Mouse (Mus musculus): Measurements from ENCODE around the gene Sall1. TPM values are rescaled to one million over a fixed set of nuclear protein-coding genes. Genes with fewer than 3 reads are reported as not detected.

Gene Sall1
- polyA plus RNA-seq, 1 experiment from 2014 or later = 5.8 TPM

GRCm38 (mm10) chr8:88991780-88992509 is 52.0 kb downstream of the Sall1 start:
- 61% methylated on average over 15 of the region's 15 CpGs for WGBS
- ATAC-seq = no peak

GRCm38 (mm10) chr8:88991176-88991575 is 52.8 kb downstream of the Sall1 start:
- Histone ChIP-seq H3K9me3 (replicated peaks; ENCODE audit: control insufficient read depth, low read length, poor library complexity, severe bottlenecking) (no peaks in the 10 kb centered on the region), H3K9ac (ENCODE audit: low read depth, low read length) (no peak overlapping the region), H3K4me2 (ENCODE audit: low read length) (no peak overlapping the region), H3K4me1 (ENCODE audit: control insufficient read depth, insufficient read depth, low read length) (no peaks in the 10 kb centered on the region), H3K36me3 (ENCODE audit: control insufficient read depth, insufficient read depth, low read length) (no peaks in the 10 kb centered on the region), H3K4me3 (ENCODE audit: low read depth, low read length) (no peak overlapping the region), H3K27ac (ENCODE audit: low read length) (no peak overlapping the region), H3K27me3 (ENCODE audit: control insufficient read depth, insufficient read depth, low read depth, low read length) (no peaks in the 10 kb centered on the region; the same call in none of the 2 replicates)
- ATAC-seq = no peak
- WGBS = 70% methylated on average over 5 of the region's 5 CpGs

More at GRCm38 (mm10) chr8:88991780-88992509, 52.0 kb downstream of the Sall1 start:
- Histone ChIP-seq H3K27me3 (ENCODE audit: control insufficient read depth, insufficient read depth, low read depth, low read length) (no peaks in the 10 kb centered on the region; the same call in none of the 2 replicates), H3K4me2 (ENCODE audit: low read length) (no peak overlapping the region), H3K9me3 (replicated peaks; ENCODE audit: control insufficient read depth, low read length, poor library complexity, severe bottlenecking) (no peaks in the 10 kb centered on the region), H3K36me3 (ENCODE audit: control insufficient read depth, insufficient read depth, low read length) (no peaks in the 10 kb centered on the region), H3K4me3 (ENCODE audit: low read depth, low read length) (no peak overlapping the region), H3K4me1 (ENCODE audit: control insufficient read depth, insufficient read depth, low read length) (no peaks in the 10 kb centered on the region), H3K27ac (ENCODE audit: low read length) (no peak overlapping the region), H3K9ac (ENCODE audit: low read depth, low read length) (no peak overlapping the region)

- H3K9me3 ChIP-seq (replicated peaks; ENCODE audit: control insufficient read depth, low read length, poor library complexity, severe bottlenecking) = no peaks in the 10 kb centered on the region
- no peak overlapping the region for H3K9ac ChIP-seq (ENCODE audit: low read depth, low read length)
- H3K4me3 ChIP-seq (ENCODE audit: low read depth, low read length) = no peak overlapping the region
- no peaks in the 10 kb centered on the region; the same call in none of the 2 replicates for H3K27me3 ChIP-seq (ENCODE audit: control insufficient read depth, insufficient read depth, low read depth, low read length)
- H3K27ac ChIP-seq (ENCODE audit: low read length) = no peak overlapping the region
- 69% methylated on average over 3 of the region's 3 CpGs for WGBS
- no peak overlapping the region for H3K4me2 ChIP-seq (ENCODE audit: low read length)
- H3K36me3 ChIP-seq (ENCODE audit: control insufficient read depth, insufficient read depth, low read length) = no peaks in the 10 kb centered on the region
- no peaks in the 10 kb centered on the region for H3K4me1 ChIP-seq (ENCODE audit: control insufficient read depth, insufficient read depth, low read length)
- no peak for ATAC-seq
Measured at GRCm38 (mm10) chr8:88989002-88989401, 55.0 kb downstream of the Sall1 start.

GRCm38 (mm10) chr8:88983468-88983867 is 60.5 kb downstream of the Sall1 start:
- H3K9ac ChIP-seq (ENCODE audit: low read depth, low read length) = no peak overlapping the region
- no peaks in the 10 kb centered on the region for H3K4me1 ChIP-seq (ENCODE audit: control insufficient read depth, insufficient read depth, low read length)

More at GRCm38 (mm10) chr8:88983468-88983867, 60.5 kb downstream of the Sall1 start:
- Histone ChIP-seq H3K4me3 (ENCODE audit: low read depth, low read length) (no peak overlapping the region), H3K36me3 (ENCODE audit: control insufficient read depth, insufficient read depth, low read length) (no peaks in the 10 kb centered on the region), H3K27ac (ENCODE audit: low read length) (no peak overlapping the region), H3K27me3 (ENCODE audit: control insufficient read depth, insufficient read depth, low read depth, low read length) (no peaks in the 10 kb centered on the region; the same call in 1 of the 2 replicates), H3K9me3 (replicated peaks; ENCODE audit: control insufficient read depth, low read length, poor library complexity, severe bottlenecking) (no peaks in the 10 kb centered on the region), H3K4me2 (ENCODE audit: low read length) (no peak overlapping the region)
- WGBS = 91% methylated on average over 5 of the region's 5 CpGs
- no peak for ATAC-seq

Small RNA genes lying within 50 kb of the gene (microRNA-seq; reads per million reads assigned to microRNA genes)
- gene Mir8110 = not detected
